Comparison of ENCODE assay signal across 11 mouse cellular contexts in genomic region chr7:38125565-38126159, GRCm38 (mm10). TPM values are rescaled to one million over a fixed set of nuclear protein-coding genes. Genes with fewer than 3 reads are reported as not detected.
DNase-seq lines count a peak whose midpoint lies in the region; ATAC-seq lines count a peak whose summit lies in the region.
"Had no signal": no experiment of that assay in that cellular context is flagged by ENCODE, and none has a peak within 500 bp of the region (broad histone marks: within the 10 kb centered on the region; RNA-seq: fewer than 3 reads in every experiment).

No protein-coding gene starts in this region.

- no peak for ATAC-seq in hindbrain, embryonic 12.5 days (ENCODE audit: low FRiP score)
- no peak for ATAC-seq in hindbrain, embryonic 11.5 days (ENCODE audit: low FRiP score)
- peak; percentile 66 for ATAC-seq in forebrain, embryonic 15.5 days (replicated peaks)
- ATAC-seq: intestine, embryonic 15.5 days had no signal

- no peak overlapping the region for H3K27ac ChIP-seq in hindbrain, embryonic 12.5 days
- no peak overlapping the region for H3K27ac ChIP-seq in hindbrain, embryonic 11.5 days (ENCODE audit: low read depth, low read length)
- peak overlapping the region; percentile 23; the same call in 1 of the 2 replicates for H3K27ac ChIP-seq in forebrain, embryonic 15.5 days (replicated peaks)
- no peak overlapping the region for H3K27ac ChIP-seq in heart, embryonic 10.5 days
- H3K27ac ChIP-seq: intestine, embryonic 15.5 days; liver, embryonic 13.5 days had no signal

- H3K9ac ChIP-seq in hindbrain, embryonic 12.5 days: 0 out of 2 replicates have a peak overlapping the region, but pooled peaks have one; percentile 3
- no peak overlapping the region for H3K9ac ChIP-seq in hindbrain, embryonic 11.5 days (ENCODE audit: low read depth, low read length)
- no peak overlapping the region for H3K9ac ChIP-seq in forebrain, embryonic 15.5 days (replicated peaks)
- H3K9ac ChIP-seq: intestine, embryonic 15.5 days; liver, embryonic 13.5 days had no signal

- H3K4me1 ChIP-seq in hindbrain, embryonic 12.5 days: peaks cover 7% of the 10 kb centered on the region; the same call in 1 of the 2 replicates
- no peaks in the 10 kb centered on the region for H3K4me1 ChIP-seq in hindbrain, embryonic 11.5 days (replicated peaks; ENCODE audit: control insufficient read depth, insufficient read depth, low read length)
- peaks cover 9% of the 10 kb centered on the region for H3K4me1 ChIP-seq in forebrain, embryonic 15.5 days
- peaks cover 11% of the 10 kb centered on the region for H3K4me1 ChIP-seq in heart, embryonic 10.5 days
- H3K4me1 ChIP-seq: liver, embryonic 13.5 days had no signal

- H3K27me3 ChIP-seq in hindbrain, embryonic 12.5 days: no peaks in the 10 kb centered on the region; the same call in 1 of the 2 replicates
- H3K27me3 ChIP-seq in hindbrain, embryonic 11.5 days (ENCODE audit: control insufficient read depth, insufficient read depth, low read length): no peaks in the 10 kb centered on the region
- H3K27me3 ChIP-seq in forebrain, embryonic 15.5 days: no peaks in the 10 kb centered on the region
- H3K27me3 ChIP-seq in heart, embryonic 10.5 days (ENCODE audit: insufficient read depth, poor library complexity, severe bottlenecking): peaks cover 12% of the 10 kb centered on the region
- H3K27me3 ChIP-seq: intestine, embryonic 15.5 days; liver, embryonic 13.5 days had no signal

- no peak overlapping the region for H3K4me2 ChIP-seq in hindbrain, embryonic 12.5 days (replicated peaks)
- H3K4me2 ChIP-seq in hindbrain, embryonic 11.5 days (replicated peaks; ENCODE audit: low read depth, low read length): no peak overlapping the region
- no peak overlapping the region for H3K4me2 ChIP-seq in forebrain, embryonic 15.5 days (replicated peaks)
- H3K4me2 ChIP-seq: intestine, embryonic 15.5 days; liver, embryonic 13.5 days had no signal

- no peaks in the 10 kb centered on the region for H3K36me3 ChIP-seq in hindbrain, embryonic 12.5 days
- no peaks in the 10 kb centered on the region for H3K36me3 ChIP-seq in hindbrain, embryonic 11.5 days (ENCODE audit: control insufficient read depth, insufficient read depth, low read length)
- H3K36me3 ChIP-seq in forebrain, embryonic 15.5 days: no peaks in the 10 kb centered on the region
- H3K36me3 ChIP-seq in heart, embryonic 10.5 days: no peaks in the 10 kb centered on the region
- H3K36me3 ChIP-seq: intestine, embryonic 15.5 days; liver, embryonic 13.5 days had no signal

- H3K9me3 ChIP-seq in hindbrain, embryonic 12.5 days (replicated peaks): no peaks in the 10 kb centered on the region
- no peaks in the 10 kb centered on the region for H3K9me3 ChIP-seq in hindbrain, embryonic 11.5 days (ENCODE audit: control insufficient read depth, low read length)
- no peaks in the 10 kb centered on the region for H3K9me3 ChIP-seq in forebrain, embryonic 15.5 days
- no peaks in the 10 kb centered on the region for H3K9me3 ChIP-seq in heart, embryonic 10.5 days
- H3K9me3 ChIP-seq: intestine, embryonic 15.5 days; liver, embryonic 13.5 days had no signal

- no peak for DNase-seq in hindbrain, embryonic 11.5 days (ENCODE audit: low spot score)
- DNase-seq in A20 (ENCODE audit: low read depth, low spot score): peak; percentile 68
- DNase-seq in cerebellum, adult 11 months: peak; percentile 48
- no peak for DNase-seq in kidney, adult 18-20 months
- DNase-seq in heart, embryonic 10.5 days (ENCODE audit: low spot score): no peak
- no peak for DNase-seq in spleen, adult 12 weeks (ENCODE audit: low spot score)
- DNase-seq: liver, embryonic 13.5 days; thymus, adult 2 months had no signal

- 76% methylated on average over 12 of the region's 12 CpGs for WGBS in hindbrain, embryonic 12.5 days
- WGBS in hindbrain, embryonic 11.5 days: 81% methylated on average over 12 of the region's 12 CpGs
- 60% methylated on average over 12 of the region's 12 CpGs for WGBS in forebrain, embryonic 15.5 days
- WGBS in heart, embryonic 10.5 days: 83% methylated on average over 12 of the region's 12 CpGs

- H3K4me3 ChIP-seq in hindbrain, embryonic 12.5 days: no peak overlapping the region
- no peak overlapping the region for H3K4me3 ChIP-seq in hindbrain, embryonic 11.5 days (ENCODE audit: low read depth, low read length)
- no peak overlapping the region for H3K4me3 ChIP-seq in forebrain, embryonic 15.5 days
- H3K4me3 ChIP-seq in heart, embryonic 10.5 days: no peak overlapping the region
- H3K4me3 ChIP-seq: intestine, embryonic 15.5 days; liver, embryonic 13.5 days had no signal

RNA-seq across cellular contexts. Expression of gene Ccne1, which starts 18.3 kb away (rescaled TPM):
- 36.1 and 36.7 TPM in 2 replicates for polyA plus RNA-seq in hindbrain, embryonic 12.5 days (2016; fragmentation: Nextera tagmentation; extraction: Ambion mirVana)
- 56.6 and 60.5 TPM in 2 replicates for polyA plus RNA-seq in hindbrain, embryonic 11.5 days (2014; fragmentation: Nextera tagmentation; extraction: Ambion mirVana)
- 13.9 and 16.4 TPM in 2 replicates for polyA plus RNA-seq in forebrain, embryonic 15.5 days (2015; fragmentation: Nextera tagmentation; extraction: Ambion mirVana)
- 73.7 and 94.9 TPM in 2 replicates for polyA plus RNA-seq in heart, embryonic 10.5 days (2016; fragmentation: Nextera tagmentation; extraction: Ambion mirVana)

RNA-seq across cellular contexts. Expression of gene 1600014C10Rik, which starts 57.4 kb away (rescaled TPM):
- 21.4 and 22.3 TPM in 2 replicates for polyA plus RNA-seq in hindbrain, embryonic 12.5 days (2016; fragmentation: Nextera tagmentation; extraction: Ambion mirVana)
- 14.7 and 18.5 TPM in 2 replicates for polyA plus RNA-seq in hindbrain, embryonic 11.5 days (2014; fragmentation: Nextera tagmentation; extraction: Ambion mirVana)
- 16.8 and 17.7 TPM in 2 replicates for polyA plus RNA-seq in forebrain, embryonic 15.5 days (2015; fragmentation: Nextera tagmentation; extraction: Ambion mirVana)
- 14.4 and 14.8 TPM in 2 replicates for polyA plus RNA-seq in heart, embryonic 10.5 days (2016; fragmentation: Nextera tagmentation; extraction: Ambion mirVana)

Comparison
In these comparisons a context has a peak if more than half of its experiments do, and no peak if none do; other contexts are left out.
1. DNase-seq: peak in A20 (single experiment) and cerebellum, adult 11 months (single experiment); none in hindbrain, embryonic 11.5 days (single experiment), kidney, adult 18-20 months (single experiment), heart, embryonic 10.5 days (single experiment) and spleen, adult 12 weeks (single experiment).